Mouse (Mus musculus): ENCODE measurements around the gene Mov10.
"Not testable (repeated sequence)": the region's sequence is repeated elsewhere in the genome, so short reads cannot be mapped to it uniquely, and the experiment has no call there.

- not testable (repeated sequence) for TF ChIP-seq POLR2A (IDR thresholded peaks at IDR 0.05; ENCODE audit: borderline replicate concordance, insufficient read depth, low read length); CTCF (IDR thresholded peaks at IDR 0.05; ENCODE audit: borderline replicate concordance, insufficient read depth, low read depth, low read length)
Measured at GRCm38 (mm10) chr3:104752845-104753244, 65.5 kb downstream of the Mov10 start.
